Mouse (Mus musculus): ENCODE data around the gene 2010111I01Rik.

DNA sequence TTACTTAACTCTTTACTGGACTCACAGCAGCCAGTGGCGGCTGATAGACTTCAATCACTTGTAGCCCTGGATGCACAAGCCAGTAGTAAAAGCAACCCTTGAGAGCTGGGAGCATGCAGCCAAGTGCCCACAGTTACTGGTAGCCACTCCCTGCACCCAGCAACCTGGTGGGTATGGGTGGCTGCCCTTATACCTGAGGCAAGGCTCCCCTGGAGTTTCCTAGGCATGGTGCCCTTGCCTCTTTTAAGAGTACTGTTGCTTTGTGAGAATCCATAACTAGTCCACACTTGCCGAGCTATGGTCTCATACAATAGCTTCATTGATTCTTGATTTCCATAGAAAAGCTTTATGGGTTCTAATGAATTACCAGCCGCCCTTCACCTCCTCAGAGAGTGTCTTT lies 279.7 kb downstream of the 2010111I01Rik start:
- TF ChIP-seq EP300 (IDR thresholded peaks at IDR 0.05; ENCODE audit: insufficient read depth, low read depth, low read length) (no peak), CTCF (IDR thresholded peaks at IDR 0.05) (no peak)

Data from heart, adult 2 months (tissue).